Mouse (Mus musculus) R1 (cell line): ENCODE measurements around the gene Rhoh.

ENCODE experiments used
- DNase-seq: peaks from one replicate; pipeline ENCODE4 v3.0.0-alpha.2; 2018; ENCODE audit warnings: low read depth, low spot score

The Rhoh gene

GRCm38 (mm10) chr5:65929162-65929561, 68.1 kb downstream of the Rhoh start:
- no peak for DNase-seq

GRCm38 (mm10) chr5:65930171-65930570, 69.2 kb downstream of the Rhoh start:
- no peak for DNase-seq

- DNase-seq = no peak
Measured at GRCm38 (mm10) chr5:65933258-65933657, 72.2 kb downstream of the Rhoh start.

GRCm38 (mm10) chr5:65933764-65934163, 72.8 kb downstream of the Rhoh start:
- DNase-seq = no peak

- DNase-seq = no peak
Measured at GRCm38 (mm10) chr5:65934783-65935182, 73.8 kb downstream of the Rhoh start, which contains the start of gene Chrna9. TSS of gene Chrna9 (plus strand) at chr5:65934921.

- no peak for DNase-seq
Measured at GRCm38 (mm10) chr5:65937011-65937726, 76.2 kb downstream of the Rhoh start.

GRCm38 (mm10) chr5:65937998-65938715, 77.1 kb downstream of the Rhoh start:
- DNase-seq = peak; percentile 91

- no peak for DNase-seq
Measured at GRCm38 (mm10) chr5:65941145-65941544, 80.1 kb downstream of the Rhoh start.
